Mouse (Mus musculus): ENCODE data around the gene Galnt18.

- TF ChIP-seq CTCF (IDR thresholded peaks at IDR 0.05; ENCODE audit: extremely low read depth, insufficient read depth, low read length), result no peak
- no peak for TF ChIP-seq POLR2A (IDR thresholded peaks at IDR 0.05; ENCODE audit: extremely low read depth, insufficient read depth, low read length)
Observed at GRCm38 (mm10) chr7:111702961-111703360, 76.8 kb downstream of the Galnt18 start.

All from cortical plate, adult 2 months (tissue).